Mouse (Mus musculus) A20 (cell line): ENCODE results near the gene Phldb1.

Experiments
- DNase-seq: peaks from one replicate; pipeline ENCODE4 v3.0.0-alpha.2; 2011; ENCODE audit warnings: low read depth, low spot score

Phldb1 gene

DNA sequence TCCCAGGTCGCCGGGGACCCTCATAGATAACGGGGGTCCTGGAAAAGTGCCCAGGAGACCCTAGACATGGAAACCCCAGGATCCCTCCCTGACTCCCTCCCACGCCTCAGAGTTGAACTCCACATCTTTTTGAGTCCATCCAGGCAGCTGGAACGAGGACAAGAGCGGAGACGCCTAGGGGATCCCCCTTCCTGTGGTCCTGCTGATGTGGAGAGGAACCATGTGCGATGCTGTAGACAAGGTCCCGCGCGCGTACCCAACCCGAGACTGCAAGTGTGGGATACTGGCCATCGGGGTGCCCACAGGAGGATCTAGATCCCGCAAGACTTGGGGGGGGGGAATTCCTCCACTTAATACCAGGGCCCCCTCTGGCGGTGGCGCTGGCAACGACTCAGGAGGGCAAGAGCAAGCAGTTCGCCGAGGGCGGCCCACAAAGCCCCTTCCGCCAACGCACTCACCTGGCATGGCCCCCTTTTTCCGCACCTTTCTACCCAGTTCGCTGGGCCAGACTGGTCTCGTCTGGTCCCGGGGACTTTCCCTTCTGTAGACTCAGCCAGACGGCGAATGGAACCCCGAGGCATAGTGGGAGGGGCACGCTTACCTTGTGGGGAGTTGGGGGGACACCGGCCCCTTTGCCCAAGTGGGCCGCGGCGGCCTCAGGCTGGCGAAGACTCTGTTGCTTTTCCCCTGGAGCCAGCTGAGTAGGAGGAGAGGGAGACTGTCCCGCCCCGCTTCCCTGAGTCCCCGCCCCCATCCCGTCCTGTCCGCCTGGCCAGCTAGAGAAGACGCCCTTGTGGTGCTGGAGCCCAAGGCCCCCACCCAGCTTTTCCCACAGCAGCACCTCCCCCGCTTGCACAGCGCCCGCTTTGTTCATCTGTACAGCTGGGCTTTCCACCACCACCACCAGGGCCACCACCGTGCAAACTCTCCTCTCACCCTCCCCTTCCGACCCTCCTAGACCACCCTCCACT lies at the start of gene Phldb1:
Gene Phldb1, minus strand, starts transcription at position 675 of the 971 bp plus-strand sequence.
- peak; percentile 63 for DNase-seq

DNA sequence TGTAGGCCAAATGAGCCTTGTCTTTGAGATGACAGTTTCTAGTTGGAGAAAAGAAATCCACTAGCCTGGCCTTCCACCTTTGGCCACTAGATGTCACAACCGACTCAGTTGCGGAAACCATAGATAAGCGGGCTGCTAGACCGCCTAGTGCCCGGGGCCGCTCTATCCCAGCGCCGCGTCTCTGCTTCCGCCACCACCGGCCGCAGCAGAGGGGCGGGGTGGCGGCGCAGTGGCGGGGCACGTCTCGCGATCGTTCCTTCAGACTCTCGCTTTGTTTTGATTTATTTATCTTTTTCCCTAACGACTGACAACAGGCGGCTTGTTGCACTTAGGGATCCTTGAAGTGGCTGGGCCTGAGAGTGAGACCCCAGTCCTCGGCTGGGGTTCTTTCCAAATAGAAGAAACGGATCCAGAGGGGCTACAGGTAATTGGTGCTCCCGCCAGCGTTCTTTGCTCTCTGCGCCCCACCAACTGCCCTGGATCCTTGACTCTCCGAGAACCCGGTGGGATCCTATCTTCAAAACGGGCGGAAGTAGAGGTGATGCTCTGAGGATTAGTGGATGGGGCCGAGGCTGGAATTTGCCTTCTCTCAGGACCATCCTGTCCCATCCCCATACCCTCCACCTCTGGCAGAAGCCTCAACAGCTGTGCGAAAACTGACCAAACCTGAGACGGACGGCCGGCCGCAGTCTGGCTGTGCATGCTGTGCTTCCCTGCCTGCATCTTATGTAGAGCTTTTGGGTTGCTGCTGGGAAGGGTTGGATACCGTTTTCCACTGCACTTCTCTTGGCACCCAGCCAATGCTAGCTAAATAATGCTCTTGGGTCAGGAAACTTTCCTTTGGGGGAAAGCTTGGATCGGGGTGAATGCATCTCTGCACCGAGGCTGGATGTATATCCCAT lies 38.0 kb upstream of the Phldb1 start:
- DNase-seq = peak; percentile 96

DNA sequence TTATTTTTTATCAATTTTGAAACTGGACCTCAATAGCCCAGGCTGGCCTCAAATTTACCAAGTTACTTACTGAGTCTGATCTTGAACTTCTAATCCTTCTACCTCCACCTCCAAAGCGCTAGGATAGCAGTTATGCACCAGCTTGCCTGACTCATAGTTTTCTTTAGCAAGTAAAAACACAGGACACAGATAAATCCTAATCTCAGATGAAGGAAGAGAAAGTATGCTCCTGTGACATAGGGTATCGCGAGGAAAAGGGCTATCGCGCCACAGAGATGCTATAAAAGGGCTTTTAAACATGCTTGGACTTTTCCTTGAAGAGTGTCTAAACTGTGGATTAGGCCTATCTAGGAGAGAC lies 37.4 kb upstream of the Phldb1 start:
- DNase-seq = no peak

DNA sequence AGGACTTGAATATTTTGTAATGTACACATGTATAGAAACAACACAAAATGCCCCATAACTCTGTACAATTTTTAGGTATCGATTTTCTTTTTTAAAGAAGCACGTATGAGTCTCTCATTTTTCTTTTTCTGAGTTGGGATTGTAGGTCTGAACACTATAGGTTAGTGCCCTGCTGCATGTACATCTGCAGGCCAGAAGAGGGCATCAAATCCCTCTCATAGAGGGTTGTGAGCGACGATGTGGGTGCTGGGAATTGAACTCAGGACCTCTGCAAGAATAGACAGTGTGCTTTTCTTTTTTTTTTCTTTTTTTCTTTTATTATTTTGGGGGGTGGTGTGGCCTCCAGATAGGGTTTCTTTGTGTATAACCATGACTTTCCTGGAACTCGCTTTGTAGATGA lies 36.4 kb upstream of the Phldb1 start:
- no peak for DNase-seq

DNA sequence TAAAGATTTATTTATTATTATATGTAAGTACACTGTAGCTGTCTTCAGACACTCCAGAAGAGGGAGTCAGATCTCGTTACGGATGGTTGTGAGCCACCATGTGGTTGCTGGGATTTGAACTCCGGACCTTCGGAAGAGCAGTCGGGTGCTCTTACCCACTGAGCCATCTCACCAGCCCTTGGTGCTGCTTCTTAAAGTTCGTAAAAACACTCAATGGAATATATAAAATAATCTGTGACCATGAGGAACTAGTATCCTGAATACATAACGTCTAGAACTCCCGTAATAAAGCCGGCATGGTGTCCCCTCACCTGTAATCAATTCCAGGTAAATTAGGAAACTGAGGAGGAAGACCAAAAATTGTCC lies 33.0 kb upstream of the Phldb1 start:
- DNase-seq = peak; percentile 48

DNA sequence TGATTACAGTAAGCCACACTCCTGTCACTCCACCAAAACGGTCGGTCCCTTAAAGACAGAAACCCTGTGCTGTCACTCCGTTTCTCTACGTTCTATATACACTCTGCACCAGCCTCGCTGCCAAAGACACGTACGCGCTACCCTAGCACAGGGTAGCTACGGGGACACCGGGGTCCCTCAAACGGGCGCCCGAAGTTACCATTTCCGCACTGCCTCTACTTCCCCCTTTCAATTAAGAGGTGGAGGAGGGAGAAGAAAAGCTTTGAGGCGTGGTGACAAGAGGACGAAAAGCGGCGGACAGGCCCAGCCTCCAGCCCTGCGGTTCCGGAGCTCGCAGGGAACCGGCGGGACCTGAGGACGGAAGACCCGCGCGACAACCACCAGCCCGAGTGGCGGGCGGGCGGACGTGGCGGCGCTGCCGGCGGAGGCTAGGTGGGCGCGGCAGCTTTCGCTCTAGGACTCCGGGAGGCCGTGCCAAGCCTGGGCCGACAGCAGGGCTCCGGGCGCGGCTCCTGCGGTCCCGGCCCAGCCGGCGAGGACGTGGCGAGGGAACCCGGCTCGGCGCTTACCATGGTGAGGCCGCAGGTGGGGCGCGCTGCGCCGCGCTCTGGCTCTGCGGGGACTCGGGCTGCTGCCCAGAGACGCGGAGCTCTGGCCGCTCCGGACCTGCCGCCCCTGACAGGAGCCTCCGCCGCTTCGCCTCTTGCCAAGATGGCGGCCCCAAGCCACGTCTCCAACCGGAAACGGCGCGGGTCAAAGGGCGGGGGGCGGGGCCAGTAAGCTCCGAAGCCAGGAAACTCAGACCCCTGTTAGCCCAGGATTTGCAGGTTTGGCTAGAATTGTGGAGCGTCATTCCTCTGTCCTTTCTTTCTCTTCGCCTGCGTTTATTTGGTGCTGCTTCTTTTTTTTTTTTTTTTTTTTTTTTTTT lies 32.4 kb upstream of the Phldb1 start, which contains the start of the genes Arcn1 and Ift46:
Gene Arcn1, minus strand, starts transcription at position 745 of the 928 bp plus-strand sequence.
Gene Ift46, plus strand, starts transcription at position 808 of the 928 bp plus-strand sequence.
- DNase-seq = peak; percentile 93

DNA sequence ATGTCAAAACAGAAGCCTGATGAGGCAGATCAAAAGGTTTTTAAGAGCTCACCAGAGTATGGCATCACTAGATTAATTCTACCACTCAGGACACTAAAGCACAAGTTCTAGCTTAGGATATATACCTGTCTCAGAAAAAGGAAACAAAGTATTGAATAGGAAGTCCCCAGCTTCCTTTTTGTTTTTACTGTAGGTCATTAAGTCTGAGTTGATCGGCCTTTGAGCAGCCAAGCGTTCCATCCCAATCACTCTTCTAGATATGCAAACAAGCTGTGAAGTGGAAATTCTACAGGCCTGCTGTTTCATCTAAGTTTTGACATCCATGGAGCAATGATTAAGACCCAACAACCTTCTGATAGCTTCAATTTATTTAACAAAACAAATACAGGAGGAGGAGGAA lies 25.9 kb upstream of the Phldb1 start:
- DNase-seq = peak; percentile 54

DNA sequence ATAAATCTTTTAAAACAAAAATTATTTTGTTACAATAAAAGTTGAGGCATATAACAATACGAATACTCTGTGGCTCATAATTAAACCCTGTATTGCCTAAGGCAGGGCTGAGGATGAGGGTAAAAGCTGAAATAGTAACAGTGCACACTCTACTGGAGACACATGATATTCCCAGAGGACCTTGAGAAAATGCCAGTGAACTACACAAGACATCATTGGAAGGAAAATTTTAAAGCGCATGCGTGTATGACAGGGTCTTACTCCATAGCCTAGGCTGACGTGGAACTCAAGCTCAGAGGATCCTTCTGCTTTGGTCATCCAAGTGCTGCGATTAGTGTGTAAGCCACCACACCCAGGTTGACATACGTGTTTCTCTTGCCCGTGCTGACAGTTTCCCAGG lies 13.5 kb upstream of the Phldb1 start:
- no peak for DNase-seq

DNA sequence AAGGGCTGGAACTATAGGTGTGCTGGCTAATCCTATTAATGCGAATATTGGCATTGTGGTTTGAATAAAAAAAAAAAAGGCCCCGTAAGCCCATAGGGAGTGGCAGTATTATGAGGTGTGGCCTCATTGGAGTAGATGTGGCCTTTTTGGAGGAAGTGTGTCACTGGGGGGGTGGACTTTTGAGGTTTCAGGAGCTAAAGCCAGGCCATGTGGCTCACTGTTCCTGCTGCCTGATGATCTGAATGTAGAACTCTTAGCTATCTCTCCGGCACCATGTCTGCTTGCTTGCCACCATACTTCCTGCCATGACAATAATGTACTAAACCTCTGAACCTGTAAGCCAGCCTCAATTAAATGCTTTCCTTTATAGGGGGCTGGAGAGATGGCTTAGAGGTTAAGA lies 12.3 kb upstream of the Phldb1 start:
- DNase-seq = no peak

DNA sequence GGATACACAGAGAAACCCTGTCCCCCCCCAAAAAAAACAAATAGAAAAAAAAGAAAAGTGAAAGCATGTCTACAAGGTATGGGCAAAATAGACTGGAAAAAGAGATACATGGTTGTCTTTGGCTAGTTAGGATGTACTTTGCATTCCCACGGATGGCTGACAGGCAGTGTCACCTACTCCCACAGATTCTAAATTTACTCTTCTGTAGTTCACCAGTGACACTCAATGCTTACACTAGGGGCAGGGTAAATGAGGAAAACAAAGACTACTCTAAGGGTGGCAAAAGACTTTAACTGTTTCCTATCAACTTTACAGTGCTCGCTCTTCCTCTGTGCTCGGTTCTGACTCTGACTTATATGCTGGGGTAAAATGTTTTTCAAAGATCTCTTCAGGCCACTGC lies 11.7 kb upstream of the Phldb1 start:
- no peak for DNase-seq

DNA sequence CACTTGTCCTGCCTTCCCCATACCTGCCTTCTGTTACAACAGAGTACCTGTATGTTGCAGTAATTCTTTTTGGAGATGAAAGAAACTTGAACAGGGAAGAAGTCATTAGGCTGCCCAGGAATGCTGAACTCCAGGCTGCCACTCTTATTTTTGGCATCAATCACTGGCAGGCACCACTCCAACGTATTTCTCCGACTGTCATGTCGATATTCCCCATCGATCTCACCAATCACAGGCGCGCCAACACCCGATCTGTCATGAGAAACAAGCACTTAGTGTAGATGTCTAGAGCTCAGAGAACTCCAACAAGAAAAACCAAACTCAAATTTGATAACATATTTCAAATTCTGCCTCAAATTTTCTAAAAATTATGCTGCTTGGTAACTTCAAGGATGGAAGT lies 10.4 kb upstream of the Phldb1 start:
- DNase-seq = no peak

DNA sequence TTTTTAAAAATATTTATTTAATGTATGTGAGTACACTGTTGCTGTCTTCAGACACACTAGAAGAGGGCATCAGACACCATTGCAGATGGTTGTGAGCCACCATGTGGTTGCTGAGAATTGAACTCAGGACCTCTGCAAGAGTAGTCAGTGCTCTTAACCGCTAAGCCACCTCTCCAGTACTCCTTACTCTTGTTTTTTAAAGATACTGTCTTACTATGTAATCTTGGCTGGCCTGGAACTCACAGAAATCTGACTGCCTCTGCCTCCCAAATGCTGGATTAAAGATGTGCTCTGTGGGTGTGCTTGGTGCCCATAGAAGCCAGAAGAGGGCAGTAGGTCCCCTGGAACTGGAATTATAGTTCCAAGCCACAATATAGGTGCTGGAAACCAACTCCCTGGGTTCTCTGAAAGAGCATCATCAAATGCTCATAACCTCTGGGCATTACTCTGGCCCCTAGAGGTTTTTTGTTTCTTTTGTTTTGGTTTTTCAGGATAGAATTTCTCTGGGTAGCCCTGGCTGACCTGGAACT lies 5.7 kb upstream of the Phldb1 start:
- DNase-seq = peak; percentile 39

DNA sequence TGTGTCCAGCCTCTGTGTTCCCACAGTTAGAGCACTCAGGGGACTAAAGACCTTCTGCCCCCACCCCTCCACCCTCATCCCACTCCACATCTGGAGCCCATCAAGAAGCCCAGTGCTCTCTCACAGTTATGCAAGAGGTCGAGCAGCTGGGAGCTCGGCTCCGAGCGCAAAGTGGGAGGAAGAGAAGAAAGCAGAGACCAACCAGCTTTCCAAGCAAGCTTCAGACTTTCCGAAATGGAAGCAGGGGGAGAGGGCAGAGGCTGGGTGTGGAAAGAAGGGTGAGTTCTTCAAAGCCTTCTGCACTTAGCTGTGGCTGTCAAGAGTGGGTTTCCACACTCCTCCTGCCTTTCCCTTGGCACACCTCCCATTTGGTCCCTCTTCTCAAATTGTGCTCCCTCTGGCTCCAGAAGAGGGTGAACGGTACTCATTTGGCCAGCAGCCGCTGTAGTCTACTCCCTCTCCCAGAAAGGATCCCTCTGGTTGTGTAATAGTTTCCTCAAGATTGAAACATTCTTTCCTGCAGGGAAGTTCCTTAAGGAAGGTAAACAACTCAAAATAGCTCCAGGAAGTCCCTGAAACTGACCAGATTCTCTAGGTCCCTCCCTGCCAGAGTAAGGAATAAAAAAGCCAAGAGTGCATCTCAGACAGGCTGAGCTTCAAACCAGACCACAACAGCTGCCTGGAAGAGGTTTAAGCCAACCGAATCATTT lies 2.4 kb upstream of the Phldb1 start:
- no peak for DNase-seq

DNA sequence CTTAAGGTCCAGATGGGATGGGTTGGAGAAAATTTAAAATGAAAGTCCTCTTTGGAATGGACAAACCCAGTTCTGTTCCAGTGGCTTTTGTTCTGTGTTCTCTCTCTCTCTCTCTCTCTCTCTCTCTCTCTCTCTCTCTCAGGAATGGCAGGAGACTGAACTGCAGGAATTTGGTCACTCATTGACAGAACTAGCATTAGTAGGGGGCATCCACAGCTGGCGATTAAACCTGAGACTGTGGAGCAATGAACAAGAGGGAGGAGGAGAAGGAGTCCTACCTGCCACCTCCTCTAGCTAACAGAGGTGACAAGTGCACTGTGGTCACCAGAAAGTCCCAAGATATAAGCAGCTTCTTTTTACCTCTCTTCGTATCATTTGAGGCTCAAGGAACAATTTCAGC lies 1.3 kb upstream of the Phldb1 start:
- DNase-seq = no peak

DNA sequence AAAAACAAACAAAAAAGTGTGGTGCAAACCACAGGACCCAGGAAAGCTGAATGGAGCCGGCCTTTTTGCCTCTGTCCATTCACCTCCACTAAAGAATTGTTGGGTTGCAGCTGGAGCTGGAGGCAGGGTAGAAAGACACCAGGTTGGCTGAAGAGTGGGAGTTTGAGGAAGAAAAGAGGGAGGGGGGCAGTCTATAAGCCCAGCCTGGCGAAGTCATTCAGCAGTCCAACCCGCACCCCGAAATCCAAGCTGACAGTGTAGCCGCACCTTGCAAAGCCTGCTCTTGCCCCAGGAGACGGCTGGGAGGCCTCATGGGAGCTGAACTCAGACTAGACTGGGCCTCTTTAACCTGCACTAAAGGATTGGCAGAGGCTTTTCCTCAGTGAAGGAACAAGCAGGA lies 888 bp upstream of the Phldb1 start:
- no peak for DNase-seq

DNA sequence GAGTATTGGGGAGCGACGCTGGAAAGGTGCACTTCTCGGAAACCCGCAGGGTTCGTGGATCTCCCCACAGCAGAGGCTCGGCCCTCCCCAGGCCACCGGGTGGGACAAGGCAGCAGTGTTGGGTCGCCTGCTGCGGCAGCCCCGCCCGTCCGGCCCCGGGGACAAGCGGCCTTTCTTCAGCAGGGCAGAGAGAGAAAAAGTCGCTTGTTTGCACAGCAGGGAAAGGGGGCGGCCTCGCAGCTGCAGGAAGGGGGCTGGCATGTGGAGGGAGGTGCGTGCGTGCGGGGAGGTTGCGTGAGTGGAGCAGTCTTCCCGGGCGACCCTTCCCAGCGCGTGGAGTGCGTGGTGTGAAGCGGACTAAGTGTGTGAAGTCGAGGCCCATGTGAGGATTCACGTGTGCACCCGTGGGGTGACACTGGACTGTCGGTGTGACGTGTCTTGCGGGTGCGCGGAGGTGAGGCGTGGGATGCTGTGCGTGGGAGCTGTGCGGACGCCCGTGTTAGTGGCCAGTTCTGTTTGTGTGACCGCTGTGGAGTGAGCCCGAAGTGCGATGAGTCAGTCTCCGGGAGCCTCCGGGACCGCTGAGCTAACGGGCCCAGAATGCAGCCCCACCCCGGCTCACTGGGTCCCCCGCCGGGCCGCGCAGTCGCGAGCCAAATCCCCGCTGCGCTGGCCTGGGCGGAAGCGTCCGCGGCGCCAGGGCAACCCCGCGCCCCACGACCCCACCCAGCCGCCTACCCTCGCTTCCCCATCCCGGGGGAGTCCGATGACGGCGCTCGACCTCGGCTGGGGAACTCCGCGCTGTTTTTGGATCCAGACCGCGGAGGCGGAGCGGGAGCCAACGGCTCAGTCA lies 1.1 kb downstream of the Phldb1 start:
- no peak for DNase-seq

DNA sequence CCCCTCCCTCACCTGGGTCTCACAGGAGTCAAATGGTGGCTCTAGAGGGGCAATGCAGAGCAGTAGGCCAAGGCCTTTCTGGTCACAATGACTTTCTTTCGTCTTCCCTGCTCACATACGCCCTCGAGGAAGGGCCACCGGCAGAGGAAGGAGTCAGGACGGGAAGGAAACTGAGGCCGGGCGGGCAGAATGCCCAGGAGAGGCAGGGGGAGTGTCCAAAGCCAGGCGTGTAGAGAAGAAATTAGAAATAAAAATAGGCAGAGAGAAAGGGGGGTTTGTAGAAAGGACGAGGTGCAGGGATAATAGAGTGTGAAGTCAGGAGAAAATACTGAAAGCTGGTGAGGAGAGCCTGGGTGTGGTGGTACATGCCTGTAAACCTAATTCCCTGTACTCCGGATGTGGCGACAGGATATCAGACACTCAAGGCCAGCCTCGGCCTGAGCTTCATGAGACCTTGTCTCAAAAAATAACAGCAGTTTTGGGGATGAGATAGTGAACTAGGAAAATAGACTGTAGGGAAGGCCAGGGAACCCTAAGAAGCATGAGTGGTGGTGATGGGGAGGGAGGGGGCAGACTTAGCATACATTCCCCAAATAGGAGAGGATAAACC lies 2.0 kb downstream of the Phldb1 start:
- DNase-seq = no peak

DNA sequence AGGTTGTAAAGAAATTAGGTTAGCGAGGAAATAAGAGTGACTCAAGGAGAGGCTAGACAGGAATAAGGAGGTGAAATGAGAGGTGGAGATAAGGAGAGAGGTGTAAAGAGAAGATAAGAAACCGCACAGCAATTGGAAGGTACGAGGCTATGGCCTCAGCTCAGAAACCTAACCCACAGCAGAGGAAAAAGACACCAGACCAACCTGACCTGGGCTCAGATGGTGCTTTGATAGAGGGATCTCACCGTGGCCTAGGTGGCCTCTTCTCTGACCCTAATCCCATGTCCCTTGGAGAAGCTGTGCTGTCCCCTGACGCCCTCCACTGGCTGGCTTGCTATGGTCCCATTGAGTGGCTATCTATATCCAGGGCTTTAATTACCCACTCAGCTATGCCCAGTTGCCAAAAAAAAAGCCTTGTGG lies 2.9 kb downstream of the Phldb1 start:
- DNase-seq = no peak

DNA sequence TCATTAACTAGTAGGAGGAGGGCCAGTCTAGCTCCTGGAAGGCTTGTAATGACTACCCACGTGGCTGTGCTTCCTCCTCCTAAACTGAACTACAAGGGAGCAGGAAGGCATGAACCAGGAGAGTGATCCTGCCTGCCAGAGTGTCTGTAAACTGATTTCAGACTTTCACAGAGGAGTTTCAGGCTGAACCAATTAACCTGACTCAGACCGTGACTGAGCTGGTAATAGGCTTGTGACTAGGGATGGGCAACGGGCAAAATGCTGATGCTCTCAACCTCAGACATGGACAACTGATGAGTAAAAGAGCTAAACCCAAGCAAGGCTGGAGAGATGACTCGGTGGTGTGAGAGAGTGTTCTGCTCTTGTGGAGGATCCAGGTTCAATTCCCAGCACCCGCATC lies 7.6 kb downstream of the Phldb1 start:
- DNase-seq = no peak
